Mouse (Mus musculus) ES-E14 (cell line): ENCODE results near the gene Psma1. TPM values are rescaled to one million over a fixed set of nuclear protein-coding genes. Genes with fewer than 3 reads are reported as not detected.

Experiments used
- DNase-seq: peaks from one replicate; pipeline ENCODE4 v3.0.0-alpha.2; 2013; ENCODE audit warnings: low read depth, low spot score
- H3K27ac ChIP-seq: 2 replicates; pipeline ENCODE4 v1.5.1; 2012; ENCODE audit warnings: low read depth, mild to moderate bottlenecking, low read length, moderate library complexity, mixed read lengths; ENCODE audit not compliant: poor library complexity, insufficient read depth, severe bottlenecking
- H3K36me3 ChIP-seq: 2 replicates; pipeline ENCODE4 v1.6.1; 2012; ENCODE audit warnings: mild to moderate bottlenecking, low read length, moderate library complexity, mixed read lengths; ENCODE audit not compliant: control insufficient read depth, poor library complexity, insufficient read depth, severe bottlenecking
- H3K4me1 ChIP-seq, 2 experiments: fragments of 150-350 bp in 1 of 2; sonication (generic) in 1 of 2; 2 replicates each; pipeline ENCODE4 v1.6.1; 2012; ENCODE audit warnings: low read length in 2 of 2, mild to moderate bottlenecking in 1 of 2, mixed read lengths in 1 of 2; ENCODE audit not compliant: control insufficient read depth in 2 of 2, insufficient read depth in 2 of 2, poor library complexity in 1 of 2
- H3K4me3 ChIP-seq, 2 experiments: fragments of 150-350 bp in 1 of 2; sonication (generic) in 1 of 2; 2 replicates each; pipeline ENCODE4 v1.5.1; 2012; ENCODE audit warnings: low read length in 2 of 2, low read depth in 1 of 2, mild to moderate bottlenecking in 1 of 2, mixed read lengths in 1 of 2; ENCODE audit not compliant: insufficient read depth in 1 of 2, poor library complexity in 1 of 2, severe bottlenecking in 1 of 2
- H3K9ac ChIP-seq: 2 replicates; pipeline ENCODE4 v1.6.1; 2012; ENCODE audit warnings: low read depth, mild to moderate bottlenecking, low read length, mixed read lengths; ENCODE audit not compliant: poor library complexity, insufficient read depth, severe bottlenecking
- H3K9me3 ChIP-seq: fragments of 150-350 bp; sonication (generic); 2 replicates; pipeline ENCODE4 v1.6.1; 2012; ENCODE audit warnings: low read depth, mild to moderate bottlenecking, low read length; ENCODE audit not compliant: control insufficient read depth, insufficient read depth
- CHD2 ChIP-seq: IDR thresholded peaks from 2 replicates; pipeline ENCODE4 v1.6.1; 2014; ENCODE audit warnings: mild to moderate bottlenecking, low read depth, low read length, inconsistent platforms
- HCFC1 ChIP-seq: IDR thresholded peaks from 2 replicates; pipeline ENCODE4 v1.6.1; 2012; ENCODE audit warnings: low read length, inconsistent platforms, borderline replicate concordance; ENCODE audit not compliant: insufficient read depth
- MAFK ChIP-seq: IDR thresholded peaks from 2 replicates; pipeline ENCODE4 v1.6.1; 2014; ENCODE audit warnings: mild to moderate bottlenecking, low read depth, low read length, inconsistent platforms; ENCODE audit not compliant: insufficient read depth
- ZC3H11A ChIP-seq: IDR thresholded peaks from 2 replicates; pipeline ENCODE4 v1.6.1; 2012; ENCODE audit warnings: low read depth, mild to moderate bottlenecking, inconsistent platforms, low read length, borderline replicate concordance
- ZNF384 ChIP-seq: IDR thresholded peaks from 2 replicates; pipeline ENCODE4 v1.6.1; 2012; ENCODE audit warnings: low read depth, low read length, inconsistent platforms
- in situ Hi-C, 2 experiments: fragments of 600-800 bp; cut with MboI; formaldehyde crosslinking; loops; one replicate each; pipeline ENCODE4 v1.15.1; 2025; ENCODE audit warnings: low sequenced_read_pairs in 2 of 2, inconsistent platforms in 1 of 2; ENCODE audit not compliant: unreplicated experiment in 2 of 2
- total RNA-seq: library from RNA; depleted of rRNA; stranded (reverse); fragments of 300-350 nt; gene quantifications from 2 replicates; pipeline ENCODE4 v1.2.3, GENCODE M21; 2012

Psma1 gene
- total RNA-seq, 1 experiment = 213 TPM

GRCm38 (mm10) chr7:114292501-114292971 is 16.6 kb upstream of the Psma1 start:
- TF ChIP-seq ZC3H11A = no peak
- peak; percentile 74 for TF ChIP-seq ZNF384
- no peak for TF ChIP-seq MAFK
- Histone ChIP-seq H3K9ac (no peak overlapping the region), H3K36me3 (no peaks in the 10 kb centered on the region), H3K9me3 (no peaks in the 10 kb centered on the region), H3K4me1 (peaks cover 0 to 7% of the 10 kb centered on the region in 2 experiments; a peak in 1 of 4 replicates), H3K4me3 (no peak overlapping the region), H3K27ac (no peak overlapping the region)
- in situ Hi-C loops = no loop called here
- no peak for DNase-seq

GRCm38 (mm10) chr7:114291461-114292335 is 15.8 kb upstream of the Psma1 start:
- Histone ChIP-seq H3K36me3 (no peaks in the 10 kb centered on the region), H3K27ac (no peak overlapping the region), H3K9ac (no peak overlapping the region), H3K4me1 (peaks cover 0 to 7% of the 10 kb centered on the region in 2 experiments; a peak in 1 of 4 replicates), H3K9me3 (no peaks in the 10 kb centered on the region), H3K4me3 (no peak overlapping the region)
- no peak for DNase-seq
- in situ Hi-C loops = no loop called here
- no peak for TF ChIP-seq ZNF384
- no peak for TF ChIP-seq HCFC1
- no peak for TF ChIP-seq MAFK
- TF ChIP-seq CHD2 = no peak
- TF ChIP-seq ZC3H11A = no peak

GRCm38 (mm10) chr7:114290078-114290506 is 14.2 kb upstream of the Psma1 start:
- no peak for TF ChIP-seq HCFC1
- TF ChIP-seq CHD2 = no peak
- no peak for TF ChIP-seq MAFK
- TF ChIP-seq ZC3H11A = no peak
- no peak for TF ChIP-seq ZNF384
- no peaks in the 10 kb centered on the region for H3K36me3 ChIP-seq

GRCm38 (mm10) chr7:114284296-114284910 is 8.5 kb upstream of the Psma1 start:
- Histone ChIP-seq H3K9ac (no peak overlapping the region), H3K4me3 (no peak overlapping the region), H3K36me3 (no peaks in the 10 kb centered on the region), H3K27ac (no peak overlapping the region), H3K4me1 (0 out of 4 replicates have a peak, but pooled peaks cover 0 to 2% of the 10 kb centered on the region in 2 experiments), H3K9me3 (no peaks in the 10 kb centered on the region)
- TF ChIP-seq MAFK (no peak), ZNF384 (no peak), CHD2 (no peak), HCFC1 (no peak), ZC3H11A (no peak)
- in situ Hi-C loops = no loop called here
- no peak for DNase-seq

More at GRCm38 (mm10) chr7:114290078-114290506, 14.2 kb upstream of the Psma1 start:
- H3K4me1 ChIP-seq = peaks cover 0 to 7% of the 10 kb centered on the region in 2 experiments; a peak in 1 of 4 replicates
- H3K27ac ChIP-seq = no peak overlapping the region
- no peaks in the 10 kb centered on the region for H3K9me3 ChIP-seq
- no peak for DNase-seq
- H3K9ac ChIP-seq = no peak overlapping the region
- H3K4me3 ChIP-seq = no peak overlapping the region
- in situ Hi-C loops = no loop called here
